Mouse (Mus musculus): ENCODE measurements around the gene Dnmt3a.

- TF ChIP-seq CTCF (IDR thresholded peaks at IDR 0.05; ENCODE audit: control insufficient read depth, insufficient read depth, insufficient read length): no peak
- no peak for TF ChIP-seq MYOG (IDR thresholded peaks at IDR 0.05; ENCODE audit: control insufficient read depth, extremely low read depth, insufficient read length)
- no peak for TF ChIP-seq FOSL1 (IDR thresholded peaks at IDR 0.05; ENCODE audit: insufficient read depth, low read length, poor library complexity, severe bottlenecking)
- TF ChIP-seq MAX (IDR thresholded peaks at IDR 0.05): no peak
Measured at GRCm38 (mm10) chr12:3842843-3843242, 37.0 kb downstream of the Dnmt3a start.

All from C2C12 (cell line).